Mouse (Mus musculus) embryo, embryonic 11.5 days (tissue): ENCODE measurements around the gene Ppp1r37.
A peak's percentile ranks its signal among the peaks of the same experiment; 100 is the strongest.
"Not testable (repeated sequence)": the region's sequence is repeated elsewhere in the genome, so short reads cannot be mapped to it uniquely, and the experiment has no call there.

Experiments used
- DNase-seq: peaks from one replicate; pipeline ENCODE4 v3.0.0-alpha.2; 2012; ENCODE audit warnings: low read depth, low spot score

The Ppp1r37 gene

DNA sequence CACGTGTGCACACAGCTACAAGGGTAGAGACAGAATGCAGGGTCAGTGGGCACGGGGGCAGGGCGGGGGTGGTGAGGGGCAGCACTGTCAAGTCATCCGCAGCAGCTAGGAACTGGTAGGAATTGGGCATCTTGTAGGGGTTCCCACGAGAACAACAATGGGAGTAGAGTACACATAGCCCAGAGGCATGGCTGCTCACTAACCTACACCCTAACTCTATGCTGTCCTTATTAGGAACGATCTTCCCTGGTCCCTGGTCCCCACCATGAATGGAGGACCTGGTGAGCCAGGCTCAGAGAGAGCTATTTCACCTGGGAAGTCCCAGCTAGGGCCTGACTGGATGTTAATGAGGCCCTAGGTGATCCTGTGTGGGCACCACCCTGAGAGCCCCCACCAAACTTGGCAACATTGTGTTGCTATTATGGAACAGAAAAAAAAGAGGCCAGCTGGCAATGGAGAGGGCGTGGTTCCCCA, 21.2 kb downstream of the Ppp1r37 start:
- no peak for DNase-seq

GRCm38 (mm10) chr7:19540771-19541566, 21.9 kb downstream of the Ppp1r37 start:
- DNase-seq: no peak

- no peak for DNase-seq
Measured at GRCm38 (mm10) chr7:19534676-19535075, 28.2 kb downstream of the Ppp1r37 start.

- no peak for DNase-seq
Measured at GRCm38 (mm10) chr7:19532240-19532639, 30.6 kb downstream of the Ppp1r37 start.

DNA sequence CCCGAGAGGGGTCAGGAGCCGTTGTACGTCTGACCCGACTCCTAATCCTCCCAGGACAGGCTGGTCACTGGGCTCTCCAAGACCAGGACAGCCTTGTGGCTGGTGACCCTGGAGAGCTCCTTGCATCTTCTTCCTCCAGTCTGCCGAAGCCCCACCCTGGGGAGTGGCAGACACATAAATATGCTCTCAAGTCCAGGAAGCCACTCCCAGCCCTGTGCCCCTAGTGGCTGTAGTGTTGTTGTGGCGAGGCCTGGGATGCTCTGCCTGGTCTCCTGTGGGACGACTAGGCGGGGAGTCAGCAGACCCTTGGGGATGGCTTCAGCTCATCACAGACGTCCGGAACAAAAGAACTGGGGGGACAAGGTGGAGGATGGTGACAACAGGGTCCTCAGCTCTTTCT, 31.8 kb downstream of the Ppp1r37 start:
- no peak for DNase-seq

GRCm38 (mm10) chr7:19525105-19525481, 37.8 kb downstream of the Ppp1r37 start:
- DNase-seq: no peak

DNA sequence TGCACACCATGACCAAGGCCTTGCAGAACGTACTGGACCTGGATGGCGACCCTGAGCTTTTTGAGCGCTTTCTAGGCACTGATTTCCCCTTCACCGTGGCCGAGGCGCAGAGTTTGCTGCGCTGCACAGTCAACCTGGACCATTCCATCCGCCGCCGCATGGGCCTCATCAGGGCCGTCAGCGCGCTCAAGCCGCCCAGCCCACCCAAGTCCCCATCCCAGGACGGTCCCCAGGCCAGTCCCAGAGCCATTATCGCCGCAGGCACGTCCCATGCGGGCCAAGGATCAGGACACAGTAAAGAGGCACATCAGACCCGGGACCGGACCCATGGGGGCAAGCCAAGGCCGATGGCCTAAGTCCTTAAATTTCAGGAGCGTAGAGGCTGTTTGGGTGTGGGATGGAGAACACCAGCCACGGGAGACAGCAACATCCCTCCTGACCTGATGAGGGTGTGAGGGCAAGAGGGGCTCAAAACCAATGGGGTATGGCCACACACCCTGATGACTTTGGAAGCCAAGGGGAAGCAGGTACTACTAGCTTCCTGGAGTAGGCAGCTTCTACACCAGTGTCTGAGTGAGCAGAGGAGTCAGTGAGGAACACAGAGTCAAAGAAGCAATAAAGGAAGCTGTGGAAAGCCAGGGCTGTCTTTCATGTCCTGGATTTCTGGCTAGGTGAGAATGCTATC, 38.3 kb downstream of the Ppp1r37 start:
- DNase-seq: no peak

DNA sequence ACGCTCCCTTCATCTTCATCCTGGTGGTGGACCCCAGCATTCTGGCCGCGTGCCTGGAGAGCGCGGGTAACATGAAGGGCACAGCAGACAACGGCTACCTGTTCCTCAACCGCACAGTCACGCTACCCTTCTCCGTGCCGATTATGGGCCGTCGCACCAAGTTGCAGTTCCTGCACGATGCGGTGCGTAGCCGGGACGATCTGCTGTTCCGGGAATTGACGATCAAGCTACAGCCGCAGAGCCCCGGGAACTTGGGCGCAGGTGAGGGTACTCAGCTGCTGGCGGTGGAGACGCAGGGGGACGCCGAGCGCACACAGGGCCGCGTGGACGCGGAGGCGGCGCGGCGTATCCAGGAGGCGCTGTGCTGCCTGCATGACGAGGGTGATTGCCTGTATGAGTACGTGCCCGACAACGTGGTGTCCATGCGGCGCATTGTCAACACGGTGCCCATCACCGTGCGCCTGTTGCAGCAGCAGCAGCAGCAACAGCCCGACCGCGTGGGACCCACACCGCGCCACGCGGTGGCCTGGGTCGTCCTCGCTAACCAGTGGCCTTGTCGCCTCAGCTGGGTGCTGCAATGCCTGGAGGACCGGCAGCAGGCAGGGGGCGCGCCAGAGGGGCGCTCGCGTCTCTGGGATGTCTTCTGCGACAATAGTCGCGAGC, 39.0 kb downstream of the Ppp1r37 start:
- no peak for DNase-seq

DNA sequence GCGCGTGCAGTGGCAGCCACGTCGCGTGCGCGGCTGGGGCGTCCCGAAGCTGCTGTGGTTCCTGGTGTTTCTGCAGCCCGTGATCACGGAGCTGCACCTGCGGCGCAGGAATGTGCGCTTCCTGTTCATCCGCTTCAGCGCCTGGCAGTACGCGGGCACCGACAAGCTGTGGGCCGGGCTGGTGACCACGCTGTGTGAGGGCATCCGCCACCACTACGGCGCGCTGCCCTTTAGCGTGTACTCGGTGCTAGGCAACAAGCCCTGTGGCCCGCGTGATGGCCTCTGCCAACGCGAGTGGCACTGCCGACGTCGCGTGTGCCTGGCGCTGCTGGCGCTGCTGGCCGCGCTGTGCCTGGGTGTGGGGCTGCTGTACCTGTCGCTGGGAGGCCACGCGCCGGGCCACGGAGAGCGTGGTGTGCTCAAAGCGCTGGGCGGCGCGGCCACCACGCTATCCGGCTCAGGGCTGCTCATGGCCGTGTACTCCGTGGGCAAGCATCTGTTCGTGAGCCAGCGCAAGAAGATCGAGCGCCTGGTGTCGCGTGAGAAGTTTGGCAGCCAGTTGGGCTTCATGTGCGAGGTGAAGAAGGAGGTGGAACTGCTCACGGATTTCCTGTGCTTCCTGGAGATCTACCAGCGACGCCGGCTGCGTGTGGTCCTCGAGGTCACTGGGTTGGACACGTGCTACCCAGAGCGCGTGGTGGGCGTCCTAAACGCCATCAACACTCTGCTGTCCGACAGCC, 39.7 kb downstream of the Ppp1r37 start:
- DNase-seq: no peak

DNA sequence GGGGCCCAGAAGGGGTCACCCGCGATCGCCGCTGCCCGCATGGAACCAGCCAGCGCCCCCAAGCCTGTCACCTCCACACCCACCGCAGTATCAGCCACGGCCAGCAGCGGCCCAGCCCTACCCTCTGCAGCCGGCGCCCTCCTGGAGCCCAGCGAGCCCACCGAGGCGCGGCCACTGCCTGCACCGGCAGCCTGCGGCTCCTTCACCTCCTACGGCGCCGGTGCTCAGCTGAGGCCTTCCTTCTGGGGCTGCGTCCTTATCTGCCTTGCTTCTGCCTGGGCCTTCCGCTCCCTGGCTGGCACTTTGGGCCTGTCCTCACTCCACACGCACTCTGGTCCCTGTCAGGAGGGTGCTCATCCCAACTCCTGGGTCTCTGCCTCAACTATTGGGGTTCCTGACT, 42.8 kb downstream of the Ppp1r37 start:
- DNase-seq: no peak

- no peak for DNase-seq
Measured at GRCm38 (mm10) chr7:19517652-19518365, 45.1 kb downstream of the Ppp1r37 start, which contains the start of gene Nkpd1. Gene Nkpd1, plus strand, starts transcription at chr7:19517838.

DNA sequence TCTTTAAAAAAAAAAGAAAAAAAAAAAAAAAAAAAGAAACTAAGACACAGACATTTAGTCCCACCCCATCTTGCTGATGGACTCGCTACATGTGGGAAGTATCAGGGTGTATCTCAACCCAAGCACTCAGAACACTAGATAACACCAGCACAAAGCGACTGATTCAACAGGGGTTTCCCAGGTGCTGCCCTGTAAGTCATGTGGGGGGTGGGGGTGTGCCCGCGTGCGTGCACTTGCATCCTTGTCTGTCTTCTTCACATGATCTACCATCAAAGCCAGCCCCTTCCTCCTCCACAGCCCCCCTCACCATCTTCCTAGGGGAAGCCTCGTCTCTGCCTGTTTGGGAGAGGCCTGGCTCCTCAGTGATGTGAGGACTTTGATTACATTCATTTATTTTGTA, 50.5 kb downstream of the Ppp1r37 start:
- DNase-seq: no peak

- DNase-seq: not testable (repeated sequence)
Measured at GRCm38 (mm10) chr7:19511934-19512333, 50.9 kb downstream of the Ppp1r37 start.

GRCm38 (mm10) chr7:19509786-19510185, 53.1 kb downstream of the Ppp1r37 start:
- DNase-seq: no peak

GRCm38 (mm10) chr7:19508924-19509568, 53.8 kb downstream of the Ppp1r37 start:
- DNase-seq: no peak

DNA sequence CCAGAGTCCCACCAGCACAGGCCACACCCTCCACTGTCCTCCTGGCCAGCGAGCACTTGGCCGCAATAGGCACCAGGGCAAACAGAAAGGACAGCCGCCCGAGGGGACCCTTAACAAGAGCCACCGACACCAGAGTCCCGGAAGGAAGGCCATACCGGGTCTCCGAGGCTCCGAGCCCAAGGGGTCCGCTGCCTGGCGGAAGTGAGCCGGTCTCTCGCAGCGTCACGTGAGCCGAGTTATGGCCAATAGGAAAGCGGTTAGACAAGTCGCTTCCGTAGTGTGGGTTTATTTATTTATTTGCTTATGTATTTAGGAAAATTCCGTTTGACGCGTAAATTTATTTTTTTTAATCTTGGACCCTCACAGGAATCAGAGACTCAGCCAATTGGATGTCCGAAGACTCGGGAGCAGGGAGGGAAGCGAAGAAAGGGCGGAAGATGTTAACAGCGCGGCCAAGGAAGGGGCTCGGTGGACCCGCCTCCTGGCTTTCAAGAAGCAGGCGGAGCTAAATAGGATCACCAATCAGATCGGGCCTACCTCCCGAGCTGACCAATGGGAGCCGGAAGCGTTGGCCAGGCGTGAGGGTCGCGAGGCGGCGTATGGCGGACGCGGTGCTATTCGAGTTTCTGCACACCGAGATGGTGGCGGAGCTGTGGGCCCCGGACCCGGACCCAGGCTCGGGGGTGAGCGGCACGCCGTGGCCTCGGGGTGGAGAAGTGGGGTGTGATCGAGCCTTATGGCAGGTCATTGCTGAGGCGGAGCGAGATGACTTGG, 54.5 kb downstream of the Ppp1r37 start, which contains the start of the genes Bloc1s3 and Trappc6a:
Gene Bloc1s3, minus strand, starts transcription at position 218 of the 774 bp plus-strand sequence.
Gene Trappc6a, plus strand, starts transcription at position 246 of the 774 bp plus-strand sequence.
- DNase-seq: peak; percentile 89

GRCm38 (mm10) chr7:19507612-19507981, 55.3 kb downstream of the Ppp1r37 start:
- DNase-seq: no peak

DNA sequence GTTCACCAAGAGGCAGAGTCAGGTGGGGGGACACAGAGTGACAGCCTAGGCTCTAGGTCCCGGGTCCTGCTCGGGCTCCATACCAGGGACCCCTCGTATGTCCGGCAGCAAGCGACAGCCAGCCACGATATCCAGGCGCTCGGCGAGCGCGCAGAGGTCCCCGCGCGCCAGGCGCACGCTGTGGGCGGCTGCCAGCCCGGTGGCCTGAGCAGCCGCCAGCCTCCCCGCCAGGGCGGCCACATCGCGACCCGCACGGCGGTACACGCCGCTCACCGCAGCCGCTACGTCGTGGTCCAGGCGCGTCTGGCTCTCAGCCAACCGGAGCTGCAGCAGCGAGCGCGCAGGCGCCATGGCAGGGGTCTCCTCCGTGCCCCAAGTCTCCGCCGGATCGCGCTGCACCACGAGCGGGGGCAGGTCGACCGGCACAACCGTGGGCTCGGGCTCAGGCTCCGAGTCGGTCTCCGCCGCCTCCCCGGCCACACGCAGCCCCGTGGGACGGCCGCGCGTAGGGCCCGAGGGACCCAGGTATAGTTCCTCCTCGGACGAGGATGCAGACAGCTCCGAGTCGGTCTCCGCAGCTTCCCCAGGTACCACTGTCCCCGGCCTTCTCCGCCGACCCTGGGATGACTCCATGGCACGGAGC, 55.8 kb downstream of the Ppp1r37 start:
- DNase-seq: peak; percentile 61

DNA sequence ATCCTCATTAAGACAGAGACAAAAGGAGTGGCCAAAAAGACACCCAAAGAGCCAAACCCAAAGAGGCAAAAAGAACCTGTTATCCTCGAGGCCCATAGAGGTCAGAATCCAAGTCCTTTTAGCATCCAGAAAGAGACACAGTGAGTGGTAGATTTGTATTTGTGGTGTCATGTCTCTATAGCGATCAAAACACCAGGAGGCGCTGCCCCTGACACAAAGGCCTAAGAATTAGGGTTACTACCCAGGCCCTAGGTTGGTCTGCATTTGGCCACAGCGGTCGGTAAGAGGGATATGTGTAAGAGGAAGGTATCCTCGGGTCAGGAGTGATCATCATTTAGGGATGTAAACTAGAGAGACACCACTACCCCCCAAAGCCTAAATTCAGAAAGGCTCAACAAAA, 56.5 kb downstream of the Ppp1r37 start:
- no peak for DNase-seq
